Mouse (Mus musculus): ENCODE measurements around the gene Gm14151. TPM values are rescaled to one million over a fixed set of nuclear protein-coding genes. Genes with fewer than 3 reads are reported as not detected.
A peak's percentile ranks its signal among the peaks of the same experiment; 100 is the strongest.
"Not testable (repeated sequence)": the region's sequence is repeated elsewhere in the genome, so short reads cannot be mapped to it uniquely, and the experiment has no call there.

The Gm14151 gene
- not detected in 2 replicates for polyA plus RNA-seq (2015; fragmentation: Nextera tagmentation; extraction: Ambion mirVana)

- H3K9ac ChIP-seq (ENCODE audit: low read depth, low read length); H3K27ac ChIP-seq (ENCODE audit: low read length); H3K4me2 ChIP-seq (ENCODE audit: low read length); H3K4me1 ChIP-seq (ENCODE audit: control insufficient read depth, insufficient read depth, low read length); H3K4me3 ChIP-seq (ENCODE audit: low read depth, low read length); ATAC-seq; H3K36me3 ChIP-seq (ENCODE audit: control insufficient read depth, insufficient read depth, low read length); H3K9me3 ChIP-seq (replicated peaks; ENCODE audit: control insufficient read depth, low read length, poor library complexity, severe bottlenecking); H3K27me3 ChIP-seq (ENCODE audit: control insufficient read depth, insufficient read depth, low read depth, low read length): not testable (repeated sequence)
- WGBS: no CpG with 5 or more reads among the region's 3 CpGs
Observed at GRCm38 (mm10) chr2:151092250-151092649, at the start of gene Gm14151. Gene Gm14151, minus strand, starts transcription at chr2:151092350.

GRCm38 (mm10) chr2:151097945-151098344 lies 5.8 kb upstream of the Gm14151 start, which contains the start of gene Gm14147:
Gene Gm14147, plus strand, starts transcription at chr2:151098245.
- not testable (repeated sequence) for H3K4me3 ChIP-seq (ENCODE audit: low read depth, low read length); H3K36me3 ChIP-seq (ENCODE audit: control insufficient read depth, insufficient read depth, low read length); H3K4me2 ChIP-seq (ENCODE audit: low read length); H3K9me3 ChIP-seq (replicated peaks; ENCODE audit: control insufficient read depth, low read length, poor library complexity, severe bottlenecking); H3K27me3 ChIP-seq (ENCODE audit: control insufficient read depth, insufficient read depth, low read depth, low read length); ATAC-seq; H3K4me1 ChIP-seq (ENCODE audit: control insufficient read depth, insufficient read depth, low read length); H3K27ac ChIP-seq (ENCODE audit: low read length); H3K9ac ChIP-seq (ENCODE audit: low read depth, low read length)
- WGBS: no CpG with 5 or more reads among the region's 3 CpGs

DNA sequence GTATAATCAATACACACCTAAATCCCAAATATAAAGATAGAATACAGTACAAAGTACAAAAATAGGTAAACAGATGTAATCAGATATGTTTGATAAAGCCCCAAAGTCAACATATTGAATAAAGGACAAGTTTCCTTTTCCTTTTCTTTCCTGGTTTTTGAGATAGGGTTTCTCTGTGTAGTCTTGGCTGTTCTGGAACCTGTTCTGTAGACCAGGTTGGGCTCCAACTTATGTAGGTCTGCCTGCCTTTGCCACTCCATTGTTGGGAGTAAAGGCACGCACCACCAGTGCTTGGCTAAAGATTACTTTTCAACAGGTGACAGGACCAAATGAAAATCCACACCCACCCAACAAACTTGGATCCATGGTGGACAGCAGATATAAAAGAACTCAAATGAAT lies 35.5 kb downstream of the Gm14151 start:
- no peaks in the 10 kb centered on the region for H3K4me1 ChIP-seq (ENCODE audit: control insufficient read depth, insufficient read depth, low read length)
- no peak overlapping the region for H3K4me3 ChIP-seq (ENCODE audit: low read depth, low read length)
- H3K9me3 ChIP-seq (replicated peaks; ENCODE audit: control insufficient read depth, low read length, poor library complexity, severe bottlenecking): no peaks in the 10 kb centered on the region
- H3K27ac ChIP-seq (ENCODE audit: low read length): no peak overlapping the region
- no peak for ATAC-seq
- no peaks in the 10 kb centered on the region for H3K27me3 ChIP-seq (ENCODE audit: control insufficient read depth, insufficient read depth, low read depth, low read length)
- no peak overlapping the region for H3K9ac ChIP-seq (ENCODE audit: low read depth, low read length)
- no peak overlapping the region for H3K4me2 ChIP-seq (ENCODE audit: low read length)
- WGBS: 69% methylated on average over 1 of the region's 1 CpGs
- H3K36me3 ChIP-seq (ENCODE audit: control insufficient read depth, insufficient read depth, low read length): no peaks in the 10 kb centered on the region

DNA sequence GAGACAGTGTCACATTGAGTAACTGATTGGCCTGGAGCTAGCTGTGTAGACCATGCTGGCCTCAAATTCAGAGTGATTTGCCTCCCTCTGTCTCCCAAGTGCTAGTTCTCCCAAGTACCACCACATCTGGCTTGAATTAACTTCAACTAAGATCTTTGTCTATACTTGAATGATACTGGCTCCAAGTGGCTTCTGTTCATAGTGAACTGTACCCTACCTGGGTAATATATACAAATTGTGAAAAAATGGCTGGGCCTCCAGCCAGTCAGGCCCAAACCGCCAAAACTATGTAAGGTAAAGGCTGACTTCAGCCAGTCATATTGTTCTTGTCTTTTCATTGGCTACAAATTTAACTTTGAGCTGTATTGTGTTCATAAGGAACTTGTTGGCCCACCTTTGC lies 51.7 kb downstream of the Gm14151 start:
- WGBS: 95% methylated on average over 1 of the region's 1 CpGs
- H3K27ac ChIP-seq (ENCODE audit: low read length): no peak overlapping the region
- no peak overlapping the region for H3K9ac ChIP-seq (ENCODE audit: low read depth, low read length)
- H3K4me1 ChIP-seq (ENCODE audit: control insufficient read depth, insufficient read depth, low read length): peaks cover 17% of the 10 kb centered on the region
- no peaks in the 10 kb centered on the region for H3K9me3 ChIP-seq (replicated peaks; ENCODE audit: control insufficient read depth, low read length, poor library complexity, severe bottlenecking)
- H3K36me3 ChIP-seq (ENCODE audit: control insufficient read depth, insufficient read depth, low read length): no peaks in the 10 kb centered on the region
- H3K4me2 ChIP-seq (ENCODE audit: low read length): no peak overlapping the region
- H3K4me3 ChIP-seq (ENCODE audit: low read depth, low read length): no peak overlapping the region
- no peak for ATAC-seq
- no peaks in the 10 kb centered on the region for H3K27me3 ChIP-seq (ENCODE audit: control insufficient read depth, insufficient read depth, low read depth, low read length)

GRCm38 (mm10) chr2:151039726-151040125 lies 52.4 kb downstream of the Gm14151 start:
- 36% methylated on average over 8 of the region's 8 CpGs for WGBS
- Histone ChIP-seq H3K9me3 (replicated peaks; ENCODE audit: control insufficient read depth, low read length, poor library complexity, severe bottlenecking) (no peaks in the 10 kb centered on the region), H3K4me1 (ENCODE audit: control insufficient read depth, insufficient read depth, low read length) (peaks cover 17% of the 10 kb centered on the region), H3K4me2 (ENCODE audit: low read length) (peak overlapping the region; percentile 60), H3K9ac (ENCODE audit: low read depth, low read length) (peak overlapping the region; percentile 88), H3K27ac (ENCODE audit: low read length) (peak overlapping the region; percentile 77), H3K36me3 (ENCODE audit: control insufficient read depth, insufficient read depth, low read length) (no peaks in the 10 kb centered on the region), H3K4me3 (ENCODE audit: low read depth, low read length) (peak overlapping the region; percentile 79), H3K27me3 (ENCODE audit: control insufficient read depth, insufficient read depth, low read depth, low read length) (no peaks in the 10 kb centered on the region)
- peak; percentile 56 for ATAC-seq

DNA sequence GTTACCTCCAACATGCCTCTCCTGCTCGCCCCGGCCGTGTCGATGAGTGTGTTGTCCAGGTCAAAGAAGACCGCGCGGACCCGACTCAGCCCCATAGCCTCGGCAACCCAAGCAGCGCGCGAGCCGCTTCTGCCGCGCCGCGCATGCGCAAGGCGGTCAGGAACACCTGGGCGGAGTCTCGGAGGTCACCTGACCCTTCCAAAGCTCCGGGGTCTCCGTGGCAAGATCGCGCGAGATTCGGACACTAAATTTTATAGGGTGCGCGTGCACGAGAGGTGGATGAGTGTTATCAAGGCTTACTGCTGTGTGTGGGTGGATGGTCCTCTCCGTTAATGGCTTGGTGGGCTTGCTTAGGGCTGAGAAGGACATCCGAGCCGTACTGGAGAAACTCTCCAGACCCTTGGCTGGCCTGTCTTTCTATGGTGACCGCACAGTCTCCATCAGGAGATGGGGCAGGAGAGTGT lies 52.9 kb downstream of the Gm14151 start, which contains the start of the genes Ninl and Nanp:
Gene Ninl, minus strand, starts transcription at position 151 of the 464 bp plus-strand sequence.
Gene Nanp, minus strand, starts transcription at position 167 of the 464 bp plus-strand sequence.
- Histone ChIP-seq H3K4me3 (ENCODE audit: low read depth, low read length) (peak within 1 kb of the TSS; percentile 79), H3K36me3 (ENCODE audit: control insufficient read depth, insufficient read depth, low read length) (no peaks in the 10 kb centered on the region), H3K9ac (ENCODE audit: low read depth, low read length) (peak within 1 kb of the TSS; percentile 88), H3K27me3 (ENCODE audit: control insufficient read depth, insufficient read depth, low read depth, low read length) (no peaks in the 10 kb centered on the region), H3K27ac (ENCODE audit: low read length) (peak within 1 kb of the TSS; percentile 77), H3K4me1 (ENCODE audit: control insufficient read depth, insufficient read depth, low read length) (peaks cover 17% of the 10 kb centered on the region), H3K9me3 (replicated peaks; ENCODE audit: control insufficient read depth, low read length, poor library complexity, severe bottlenecking) (no peaks in the 10 kb centered on the region), H3K4me2 (ENCODE audit: low read length) (peak within 1 kb of the TSS; percentile 60)
- ATAC-seq: peak; percentile 97
- 2% methylated on average over 34 of the region's 34 CpGs for WGBS

GRCm38 (mm10) chr2:151038811-151039222 lies 53.3 kb downstream of the Gm14151 start:
- Histone ChIP-seq H3K4me3 (ENCODE audit: low read depth, low read length) (peak overlapping the region; percentile 79), H3K9me3 (replicated peaks; ENCODE audit: control insufficient read depth, low read length, poor library complexity, severe bottlenecking) (no peaks in the 10 kb centered on the region), H3K4me1 (ENCODE audit: control insufficient read depth, insufficient read depth, low read length) (peaks cover 17% of the 10 kb centered on the region), H3K27me3 (ENCODE audit: control insufficient read depth, insufficient read depth, low read depth, low read length) (no peaks in the 10 kb centered on the region), H3K27ac (ENCODE audit: low read length) (peak overlapping the region; percentile 71), H3K9ac (ENCODE audit: low read depth, low read length) (peak overlapping the region; percentile 88), H3K36me3 (ENCODE audit: control insufficient read depth, insufficient read depth, low read length) (no peaks in the 10 kb centered on the region), H3K4me2 (ENCODE audit: low read length) (peak overlapping the region; percentile 56)
- ATAC-seq: no peak; the same call in 1 of the 2 replicates
- WGBS: under 1% methylated on average over 30 of the region's 30 CpGs

- Histone ChIP-seq H3K27ac (ENCODE audit: low read length) (no peak overlapping the region), H3K9me3 (replicated peaks; ENCODE audit: control insufficient read depth, low read length, poor library complexity, severe bottlenecking) (no peaks in the 10 kb centered on the region), H3K27me3 (ENCODE audit: control insufficient read depth, insufficient read depth, low read depth, low read length) (no peaks in the 10 kb centered on the region), H3K36me3 (ENCODE audit: control insufficient read depth, insufficient read depth, low read length) (no peaks in the 10 kb centered on the region), H3K9ac (ENCODE audit: low read depth, low read length) (peak overlapping the region; percentile 88), H3K4me3 (ENCODE audit: low read depth, low read length) (peak overlapping the region; percentile 79), H3K4me1 (ENCODE audit: control insufficient read depth, insufficient read depth, low read length) (peaks cover 17% of the 10 kb centered on the region), H3K4me2 (ENCODE audit: low read length) (peak overlapping the region; percentile 56)
- ATAC-seq: no peak
- WGBS: 55% methylated on average over 18 of the region's 18 CpGs
Observed at GRCm38 (mm10) chr2:151037876-151038552, 54.1 kb downstream of the Gm14151 start.

DNA sequence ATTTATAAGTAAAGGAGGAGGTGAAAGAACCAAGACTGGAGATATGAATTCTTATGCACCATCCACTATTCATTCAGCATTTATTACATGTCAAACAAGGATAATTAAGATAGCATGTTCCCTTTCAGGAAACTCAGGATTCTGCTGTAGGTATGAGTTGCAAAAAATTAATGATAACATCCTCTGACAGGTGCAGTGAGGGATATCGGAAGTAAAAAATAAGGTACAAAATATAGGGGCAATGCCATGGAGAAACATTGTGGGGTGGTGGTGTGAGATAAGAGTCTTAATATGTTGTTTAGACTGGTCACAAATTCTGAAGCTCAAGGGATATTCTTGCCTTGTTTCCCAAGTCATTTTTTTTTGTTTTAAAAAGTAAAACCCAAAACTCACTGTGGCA lies 54.9 kb downstream of the Gm14151 start:
- Histone ChIP-seq H3K4me2 (ENCODE audit: low read length) (peak overlapping the region; percentile 56; the same call in 1 of the 2 replicates), H3K27me3 (ENCODE audit: control insufficient read depth, insufficient read depth, low read depth, low read length) (no peaks in the 10 kb centered on the region), H3K4me3 (ENCODE audit: low read depth, low read length) (no peak overlapping the region), H3K27ac (ENCODE audit: low read length) (no peak overlapping the region), H3K9ac (ENCODE audit: low read depth, low read length) (no peak overlapping the region), H3K9me3 (replicated peaks; ENCODE audit: control insufficient read depth, low read length, poor library complexity, severe bottlenecking) (no peaks in the 10 kb centered on the region), H3K36me3 (ENCODE audit: control insufficient read depth, insufficient read depth, low read length) (no peaks in the 10 kb centered on the region), H3K4me1 (ENCODE audit: control insufficient read depth, insufficient read depth, low read length) (peaks cover 17% of the 10 kb centered on the region)
- no peak for ATAC-seq
- 95% methylated on average over 1 of the region's 1 CpGs for WGBS

Measured in midbrain, embryonic 16.5 days (tissue).